Mouse (Mus musculus) hindbrain, embryonic 16.5 days (tissue): ENCODE data around the gene Lrrc4. TPM values are rescaled to one million over a fixed set of nuclear protein-coding genes. Genes with fewer than 3 reads are reported as not detected.

Experiments
- ATAC-seq: fragments of 200-750 bp; cut with Nextera tagmentation; 2 replicates; pipeline ENCODE4 v1.8.0; 2017; ENCODE audit warnings: moderate TSS enrichment, moderate library complexity
- H3K27ac ChIP-seq: fragments of 300-500 bp; sonication (generic); 2 replicates; pipeline ENCODE4 v1.5.1; 2014; ENCODE audit warnings: low read depth, mild to moderate bottlenecking, control low read depth, low read length, moderate library complexity
- H3K27me3 ChIP-seq: fragments of 300-500 bp; sonication (generic); replicated peaks from 2 replicates; pipeline ENCODE4 v1.6.1; 2014; ENCODE audit warnings: low read length; ENCODE audit not compliant: control insufficient read depth, insufficient read depth
- H3K36me3 ChIP-seq: fragments of 300-500 bp; sonication (generic); 2 replicates; pipeline ENCODE4 v1.6.1; 2014; ENCODE audit warnings: mild to moderate bottlenecking, low read length, moderate library complexity, mixed read lengths; ENCODE audit not compliant: control insufficient read depth, insufficient read depth
- H3K4me1 ChIP-seq: fragments of 300-500 bp; sonication (generic); 2 replicates; pipeline ENCODE4 v1.6.1; 2014; ENCODE audit warnings: low read depth, low read length; ENCODE audit not compliant: control insufficient read depth, insufficient read depth
- H3K4me2 ChIP-seq: fragments of 300-500 bp; sonication (generic); 2 replicates; pipeline ENCODE4 v1.6.1; 2014; ENCODE audit warnings: mild to moderate bottlenecking, low read length, control low read depth, moderate library complexity
- H3K4me3 ChIP-seq: fragments of 300-500 bp; sonication (generic); 2 replicates; pipeline ENCODE4 v1.5.1; 2014; ENCODE audit warnings: mild to moderate bottlenecking, low read length, control low read depth, moderate library complexity
- H3K9ac ChIP-seq: fragments of 300-500 bp; sonication (generic); 2 replicates; pipeline ENCODE4 v1.6.1; 2014; ENCODE audit warnings: low read depth, mild to moderate bottlenecking, control low read depth, low read length, moderate library complexity
- H3K9me3 ChIP-seq: fragments of 300-500 bp; sonication (generic); 2 replicates; pipeline ENCODE4 v1.6.1; 2014; ENCODE audit warnings: mild to moderate bottlenecking, low read length, moderate library complexity; ENCODE audit not compliant: control insufficient read depth
- WGBS: fragments of 180-500 bp; shearing (Covaris S2); extraction: QIAGEN DNeasy Blood & Tissue Kit; methylation state at CpG from one replicate; pipeline ENCODE4 v1.1.7; 2014; 5-methylcytosine and 5-hydroxymethylcytosine counted together
- polyA plus RNA-seq: library from polyadenylated mRNA; unstranded; fragments of >200 nt; fragmentation: Nextera tagmentation; extraction: Ambion mirVana; gene quantifications from 2 replicates; pipeline ENCODE4 v1.2.1, GENCODE M21; 2015

The Lrrc4 gene
- polyA plus RNA-seq = 7.2 and 7.4 TPM in 2 replicates

DNA sequence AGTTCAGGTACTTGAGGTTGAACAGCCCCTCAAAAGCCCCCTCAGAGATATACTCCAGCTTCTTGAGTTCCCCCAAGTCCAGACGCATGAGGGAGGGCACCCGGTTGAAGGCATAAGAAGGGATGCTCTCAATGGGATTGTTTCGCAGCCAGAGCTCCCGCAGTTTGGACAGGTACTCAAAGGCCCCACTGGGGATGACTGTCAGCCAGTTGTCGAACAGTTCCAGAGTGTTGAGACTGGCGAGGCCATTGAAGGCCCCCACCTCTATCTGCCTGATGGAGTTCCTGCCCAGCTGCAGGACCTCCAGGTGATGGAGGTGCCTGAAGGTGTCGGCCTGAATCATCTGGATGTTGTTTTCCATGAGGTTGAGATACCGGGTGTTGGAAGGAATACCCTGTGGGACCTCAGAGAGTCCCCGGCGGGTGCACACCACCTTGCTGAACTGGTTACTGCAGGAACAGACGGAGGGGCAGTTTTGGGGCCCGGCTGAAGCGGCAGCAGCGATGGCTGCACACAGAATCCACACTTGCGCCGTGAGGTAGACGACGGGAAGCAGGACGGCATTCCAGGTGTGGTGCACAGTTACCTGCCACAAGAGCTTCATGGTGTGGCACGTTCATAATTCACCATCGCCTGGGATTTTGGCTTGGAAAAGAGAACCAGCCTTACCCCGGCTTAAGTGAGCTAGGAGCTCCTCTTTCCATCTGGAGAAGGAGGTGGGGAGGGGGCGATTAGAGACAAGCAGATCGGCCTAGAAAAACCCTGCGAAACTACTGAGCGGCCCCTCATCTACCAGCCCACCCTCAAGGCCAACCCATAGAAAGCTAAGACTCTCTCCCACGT, at the start of gene Lrrc4:
Gene Lrrc4, minus strand, starts transcription at position 737 of the 843 bp plus-strand sequence.
- H3K36me3 ChIP-seq = no peaks in the 10 kb centered on the region
- peak within 1 kb of the TSS; percentile 80 for H3K4me3 ChIP-seq
- H3K9me3 ChIP-seq = no peaks in the 10 kb centered on the region
- ATAC-seq = no peak; the same call in 1 of the 2 replicates
- H3K9ac ChIP-seq = peak within 1 kb of the TSS; percentile 98
- H3K27me3 ChIP-seq = no peaks in the 10 kb centered on the region
- 17% methylated on average over 27 of the region's 27 CpGs for WGBS
- peaks cover 50% of the 10 kb centered on the region for H3K4me1 ChIP-seq
- peak within 1 kb of the TSS; percentile 97 for H3K27ac ChIP-seq
- H3K4me2 ChIP-seq = peak within 1 kb of the TSS; percentile 69

DNA sequence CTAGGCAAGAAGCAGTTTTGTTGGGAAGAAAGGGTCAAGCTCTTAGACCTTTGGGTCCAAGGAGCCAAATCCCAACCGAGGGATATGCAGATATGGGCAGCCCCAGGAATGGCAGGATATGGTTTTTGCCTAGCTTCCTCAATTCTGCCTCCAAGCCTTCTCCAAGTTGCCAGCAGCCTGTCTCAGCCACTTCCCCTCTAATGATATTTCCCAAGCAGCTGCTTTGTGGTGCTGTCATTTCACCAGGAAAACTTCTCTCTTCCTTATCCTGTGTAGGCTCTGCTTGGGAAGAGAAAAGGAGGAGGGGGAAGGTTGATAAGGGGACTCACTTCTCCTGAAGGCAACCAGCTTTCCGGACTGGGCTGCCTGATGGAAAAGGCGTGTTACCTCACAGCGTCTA, 49.4 kb upstream of the Lrrc4 start:
- ATAC-seq = no peak
- WGBS = 82% methylated on average over 4 of the region's 4 CpGs
- H3K4me3 ChIP-seq = no peak overlapping the region
- H3K27me3 ChIP-seq = no peaks in the 10 kb centered on the region
- H3K9me3 ChIP-seq = no peaks in the 10 kb centered on the region
- no peaks in the 10 kb centered on the region for H3K36me3 ChIP-seq
- peaks cover 13% of the 10 kb centered on the region for H3K4me1 ChIP-seq
- no peak overlapping the region for H3K4me2 ChIP-seq
- no peak overlapping the region for H3K9ac ChIP-seq
- no peak overlapping the region for H3K27ac ChIP-seq

DNA sequence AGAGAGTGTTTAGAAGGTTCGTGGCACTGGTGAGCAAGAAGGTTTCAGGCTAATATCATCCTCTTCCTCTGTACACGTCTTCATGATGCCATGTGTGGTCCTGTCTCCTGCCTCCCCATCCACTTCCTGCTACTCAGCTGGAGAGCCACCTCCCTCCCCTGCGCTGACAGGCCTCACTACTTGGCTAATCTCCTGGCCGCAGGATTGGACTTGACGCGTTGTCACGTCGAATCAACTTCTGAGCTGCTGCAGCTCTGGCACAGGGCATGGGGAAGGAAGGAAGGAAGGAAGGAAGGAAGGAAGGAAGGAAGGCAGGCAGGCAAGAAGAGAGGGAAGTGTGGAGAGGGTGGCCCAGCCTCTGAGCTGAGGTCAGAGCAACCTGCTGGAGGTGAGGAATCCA, 47.8 kb upstream of the Lrrc4 start:
- Histone ChIP-seq H3K9ac (no peak overlapping the region), H3K36me3 (no peaks in the 10 kb centered on the region), H3K9me3 (no peaks in the 10 kb centered on the region), H3K27ac (no peak overlapping the region), H3K4me1 (peaks cover 18% of the 10 kb centered on the region), H3K27me3 (no peaks in the 10 kb centered on the region), H3K4me3 (no peak overlapping the region), H3K4me2 (no peak overlapping the region)
- no peak for ATAC-seq
- 80% methylated on average over 8 of the region's 8 CpGs for WGBS

DNA sequence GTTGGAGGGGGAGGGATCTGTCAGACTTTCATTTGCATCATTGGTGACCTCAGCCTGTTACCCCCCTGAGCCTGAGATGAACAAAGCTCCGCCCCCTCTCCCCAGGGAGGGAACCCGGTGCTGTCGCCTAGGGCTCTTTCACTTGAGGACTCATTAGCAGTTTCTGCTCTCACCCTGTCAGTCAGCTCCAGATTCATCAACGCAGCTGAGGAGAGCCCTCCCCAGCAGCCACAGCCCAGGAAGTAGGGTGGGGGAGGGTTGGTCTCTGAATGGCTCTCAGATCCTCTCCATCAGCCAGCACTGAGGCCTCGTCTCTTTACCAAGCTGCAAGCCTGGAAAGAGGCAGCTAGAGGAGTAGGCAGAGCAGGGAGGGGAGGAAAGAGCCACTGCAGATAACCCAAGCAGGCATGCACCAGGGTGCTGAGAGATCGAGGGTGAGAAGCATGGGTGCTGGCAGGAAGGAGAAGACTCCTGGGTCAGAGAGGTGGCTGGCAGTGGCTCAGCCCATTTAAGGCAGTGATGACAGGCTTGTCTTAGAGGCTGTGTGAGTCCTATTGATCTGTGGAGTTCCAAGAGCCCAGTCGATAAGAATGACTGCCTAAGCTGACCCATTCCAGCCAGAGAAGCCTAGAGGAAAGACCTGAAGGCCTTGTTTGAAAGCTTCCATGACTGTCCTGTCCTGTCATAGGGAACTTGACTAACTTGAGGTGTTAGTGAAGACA, 46.6 kb upstream of the Lrrc4 start:
- no peaks in the 10 kb centered on the region for H3K36me3 ChIP-seq
- H3K4me2 ChIP-seq = no peak overlapping the region
- peaks cover 18% of the 10 kb centered on the region for H3K4me1 ChIP-seq
- H3K9me3 ChIP-seq = no peaks in the 10 kb centered on the region
- H3K27me3 ChIP-seq = no peaks in the 10 kb centered on the region
- H3K4me3 ChIP-seq = no peak overlapping the region
- H3K9ac ChIP-seq = no peak overlapping the region
- ATAC-seq = 0 out of 2 replicates have a peak, but pooled peaks have one; percentile 48
- H3K27ac ChIP-seq = peak overlapping the region; percentile 18; the same call in 1 of the 2 replicates
- 24% methylated on average over 7 of the region's 7 CpGs for WGBS

DNA sequence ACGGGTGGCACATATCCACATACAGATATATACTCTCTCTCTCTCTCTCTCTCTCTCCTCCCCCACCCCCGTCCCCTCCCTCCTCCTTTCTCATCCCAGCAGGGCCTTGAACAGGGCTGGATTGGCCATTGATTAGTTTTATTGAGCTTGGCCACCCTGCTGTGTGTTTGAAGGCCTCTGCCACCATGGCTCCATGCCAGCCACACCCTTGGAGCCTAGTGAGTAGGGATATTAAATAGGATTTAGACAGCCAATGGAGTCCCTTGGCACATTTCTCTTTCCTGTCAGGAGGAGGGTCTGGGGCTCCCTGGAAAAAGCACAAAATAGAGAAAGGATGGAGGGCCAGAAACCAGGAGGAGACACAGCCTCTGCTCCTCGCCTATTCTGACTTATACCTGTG, 44.9 kb upstream of the Lrrc4 start:
- no peak overlapping the region for H3K27ac ChIP-seq
- H3K36me3 ChIP-seq = no peaks in the 10 kb centered on the region
- WGBS = 37% methylated on average over 3 of the region's 3 CpGs
- no peaks in the 10 kb centered on the region for H3K27me3 ChIP-seq
- no peak overlapping the region for H3K9ac ChIP-seq
- no peak for ATAC-seq
- no peak overlapping the region for H3K4me3 ChIP-seq
- peaks cover 18% of the 10 kb centered on the region for H3K4me1 ChIP-seq
- H3K4me2 ChIP-seq = no peak overlapping the region
- H3K9me3 ChIP-seq = no peaks in the 10 kb centered on the region

DNA sequence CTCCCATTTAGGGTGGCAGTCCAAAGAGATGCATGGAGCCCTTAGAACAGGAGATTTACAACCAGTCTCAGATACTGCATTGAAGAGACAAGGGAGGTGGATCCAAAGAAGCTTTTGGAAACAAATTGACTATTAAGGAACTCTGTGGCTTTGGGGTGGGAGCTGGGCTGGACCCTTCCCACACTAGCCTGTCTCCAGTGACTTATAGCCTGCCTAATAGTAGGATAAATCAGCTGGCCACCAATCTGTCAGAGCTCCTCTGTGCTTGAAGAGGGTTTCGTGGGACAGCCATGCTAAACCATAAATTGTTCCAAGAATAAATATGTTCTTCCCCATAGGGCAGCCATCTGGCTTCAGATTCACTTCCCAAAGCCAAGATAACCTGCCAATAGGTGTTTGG, 43.8 kb upstream of the Lrrc4 start:
- H3K4me1 ChIP-seq = peaks cover 18% of the 10 kb centered on the region
- H3K9me3 ChIP-seq = no peaks in the 10 kb centered on the region
- no peaks in the 10 kb centered on the region for H3K36me3 ChIP-seq
- no peak overlapping the region for H3K27ac ChIP-seq
- no peak overlapping the region for H3K9ac ChIP-seq
- no peak overlapping the region for H3K4me3 ChIP-seq
- 64% methylated on average over 1 of the region's 1 CpGs for WGBS
- no peak overlapping the region for H3K4me2 ChIP-seq
- ATAC-seq = no peak
- H3K27me3 ChIP-seq = no peaks in the 10 kb centered on the region

DNA sequence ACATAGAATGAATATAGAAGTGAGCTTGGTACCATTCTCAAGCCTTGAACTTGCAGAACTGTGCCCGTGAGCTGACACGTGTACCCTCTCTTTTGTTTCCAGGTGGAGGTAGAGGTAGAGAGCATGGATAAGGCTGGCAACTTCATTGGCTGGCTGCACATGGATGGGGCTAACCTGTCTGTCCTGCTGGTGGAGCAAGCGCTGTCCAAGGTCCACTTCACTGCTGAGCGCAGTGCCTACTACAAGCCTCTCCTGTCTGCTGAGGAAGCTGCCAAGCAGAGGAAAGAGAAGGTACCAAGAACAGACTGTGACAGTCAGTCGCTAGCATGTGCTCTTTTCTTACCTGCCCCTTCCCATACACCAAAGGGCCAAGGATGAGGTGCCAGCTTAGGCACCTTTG, 43.2 kb upstream of the Lrrc4 start:
- Histone ChIP-seq H3K27ac (no peak overlapping the region), H3K27me3 (no peaks in the 10 kb centered on the region), H3K9me3 (no peaks in the 10 kb centered on the region), H3K4me2 (no peak overlapping the region), H3K36me3 (no peaks in the 10 kb centered on the region), H3K4me3 (no peak overlapping the region), H3K9ac (no peak overlapping the region), H3K4me1 (peaks cover 18% of the 10 kb centered on the region)
- WGBS = 90% methylated on average over 5 of the region's 5 CpGs
- ATAC-seq = no peak

DNA sequence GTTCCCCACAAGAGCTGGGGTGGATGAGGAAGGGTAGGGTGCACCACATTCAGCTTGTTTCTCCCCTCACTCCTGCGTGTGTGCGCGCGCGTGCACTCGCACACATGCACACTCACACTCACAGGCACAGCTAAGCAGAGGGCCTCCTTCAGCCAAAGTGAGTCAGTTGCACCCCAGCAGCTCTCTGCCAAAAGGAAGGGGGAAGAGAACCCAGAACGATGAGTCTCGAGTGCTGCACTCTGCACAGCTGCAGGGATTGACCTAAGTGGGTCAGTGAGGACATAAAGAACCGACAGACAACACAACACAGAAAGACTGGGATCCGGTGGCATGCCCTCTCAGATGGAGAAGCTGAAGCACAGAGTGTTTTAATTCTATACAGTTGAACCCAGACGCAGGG, 42.5 kb upstream of the Lrrc4 start:
- H3K36me3 ChIP-seq = no peaks in the 10 kb centered on the region
- no peaks in the 10 kb centered on the region for H3K27me3 ChIP-seq
- H3K4me3 ChIP-seq = no peak overlapping the region
- ATAC-seq = no peak
- H3K4me2 ChIP-seq = no peak overlapping the region
- no peak overlapping the region for H3K9ac ChIP-seq
- no peak overlapping the region for H3K27ac ChIP-seq
- WGBS = 79% methylated on average over 11 of the region's 11 CpGs
- peaks cover 18% of the 10 kb centered on the region for H3K4me1 ChIP-seq
- no peaks in the 10 kb centered on the region for H3K9me3 ChIP-seq

DNA sequence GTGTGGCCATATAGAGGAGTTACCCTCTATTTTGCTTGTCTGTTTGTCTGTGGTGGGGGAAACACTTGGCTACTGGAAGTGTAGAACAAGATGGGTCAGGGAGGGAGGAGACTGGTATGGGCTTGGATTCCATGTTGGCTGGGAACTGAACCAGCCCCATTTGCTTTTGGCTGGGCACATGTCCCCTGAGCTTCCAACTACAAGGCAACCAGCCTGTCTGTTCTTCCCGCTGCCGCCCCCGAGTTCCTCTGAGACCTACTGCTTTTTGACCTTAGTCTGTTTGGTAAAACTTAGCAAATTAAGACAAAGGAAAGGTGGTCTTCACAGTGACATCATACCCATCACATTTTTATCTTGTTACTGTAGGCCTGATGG, 40.9 kb upstream of the Lrrc4 start:
- Histone ChIP-seq H3K27me3 (no peaks in the 10 kb centered on the region), H3K4me2 (no peak overlapping the region), H3K4me3 (no peak overlapping the region), H3K27ac (no peak overlapping the region), H3K9me3 (no peaks in the 10 kb centered on the region), H3K36me3 (no peaks in the 10 kb centered on the region), H3K4me1 (peaks cover 15% of the 10 kb centered on the region), H3K9ac (no peak overlapping the region)
- ATAC-seq = no peak
- WGBS = 71% methylated on average over 3 of the region's 3 CpGs
